Mouse (Mus musculus) forebrain, embryonic 16.5 days (tissue): ENCODE data around the gene Fgfr2. TPM values are rescaled to one million over a fixed set of nuclear protein-coding genes. Genes with fewer than 3 reads are reported as not detected.

Experiments
- ATAC-seq: fragments of 200-750 bp; cut with Nextera tagmentation; 2 replicates; pipeline ENCODE4 v1.8.0; 2017; ENCODE audit warnings: mild to moderate bottlenecking, moderate library complexity
- H3K27ac ChIP-seq: fragments of 300-500 bp; sonication (generic); 2 replicates; pipeline ENCODE4 v1.5.1; 2014; ENCODE audit warnings: low read length, control low read depth
- H3K27me3 ChIP-seq: fragments of 300-500 bp; sonication (generic); replicated peaks from 2 replicates; pipeline ENCODE4 v1.6.1; 2014; ENCODE audit warnings: low read length; ENCODE audit not compliant: control insufficient read depth, insufficient read depth
- H3K36me3 ChIP-seq: fragments of 300-500 bp; sonication (generic); 2 replicates; pipeline ENCODE4 v1.6.1; 2014; ENCODE audit not compliant: control insufficient read depth, insufficient read depth
- H3K4me1 ChIP-seq: fragments of 300-500 bp; sonication (generic); replicated peaks from 2 replicates; pipeline ENCODE4 v1.6.1; 2014; ENCODE audit warnings: low read length; ENCODE audit not compliant: control insufficient read depth, insufficient read depth
- H3K4me2 ChIP-seq: fragments of 300-500 bp; sonication (generic); 2 replicates; pipeline ENCODE4 v1.6.1; 2014; ENCODE audit warnings: mild to moderate bottlenecking, low read length, control low read depth
- H3K4me3 ChIP-seq: fragments of 300-500 bp; sonication (generic); replicated peaks from 2 replicates; pipeline ENCODE4 v1.5.1; 2014; ENCODE audit warnings: mild to moderate bottlenecking, low read length, control low read depth
- H3K9ac ChIP-seq: fragments of 300-500 bp; sonication (generic); replicated peaks from 2 replicates; pipeline ENCODE4 v1.6.1; 2014; ENCODE audit warnings: low read depth, low read length, control low read depth
- H3K9me3 ChIP-seq: fragments of 300-500 bp; sonication (generic); 2 replicates; pipeline ENCODE4 v1.6.1; 2016; ENCODE audit warnings: low read length; ENCODE audit not compliant: control insufficient read depth
- WGBS: fragments of 180-500 bp; shearing (Covaris S2); extraction: QIAGEN DNeasy Blood & Tissue Kit; methylation state at CpG from one replicate; pipeline ENCODE4 v1.1.7; 2014; 5-methylcytosine and 5-hydroxymethylcytosine counted together
- polyA plus RNA-seq: library from polyadenylated mRNA; unstranded; fragments of >200 nt; fragmentation: Nextera tagmentation; extraction: Ambion mirVana; gene quantifications from 2 replicates; pipeline ENCODE4 v1.2.1, GENCODE M21; 2015

Gene Fgfr2
- polyA plus RNA-seq, 1 experiment from 2014 or later = 39.2 TPM

DNA sequence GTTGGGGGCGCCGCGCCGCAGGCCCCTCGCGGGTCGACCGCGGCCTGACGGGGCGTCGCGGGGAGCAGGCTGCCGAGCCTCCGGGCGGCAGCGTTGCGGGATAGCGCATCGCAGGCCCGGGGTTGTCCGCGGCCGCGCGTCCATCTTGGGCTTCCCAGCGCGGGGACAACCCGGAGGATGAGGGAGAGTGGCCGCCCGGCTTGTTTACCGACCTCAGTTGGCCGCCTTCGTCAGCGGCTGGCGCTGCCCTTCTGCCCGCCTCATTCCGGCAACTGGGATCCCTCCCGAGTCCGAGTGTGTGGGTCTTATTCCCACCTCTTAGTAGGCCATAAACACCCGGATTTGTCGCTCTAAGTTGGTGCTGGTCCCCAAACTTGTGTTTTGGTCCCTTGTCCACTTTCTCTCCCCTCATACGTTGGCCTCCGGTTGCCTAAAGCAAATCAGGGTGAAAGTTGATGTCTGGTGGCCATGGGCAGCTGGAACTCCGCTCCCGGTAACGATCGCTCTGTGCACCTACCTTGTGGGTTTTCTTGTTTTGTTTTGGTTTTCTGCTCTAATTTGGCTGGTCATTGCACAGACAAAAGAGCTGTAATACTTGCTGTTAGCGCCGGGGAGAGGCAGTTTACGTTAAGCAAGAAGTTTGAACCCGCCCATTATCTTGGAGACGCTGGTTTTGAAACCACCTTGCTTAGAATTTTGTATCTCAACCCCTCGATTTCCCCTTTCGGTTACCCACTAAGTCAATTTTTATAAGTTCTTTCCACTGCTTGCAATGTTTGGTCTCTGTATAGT is 191.4 kb downstream of the Fgfr2 start:
- peak overlapping the region; percentile 98 for H3K27ac ChIP-seq
- WGBS = under 1% methylated on average over 45 of the region's 55 CpGs
- H3K4me2 ChIP-seq = peak overlapping the region; percentile 75
- no peaks in the 10 kb centered on the region for H3K9me3 ChIP-seq
- no peaks in the 10 kb centered on the region for H3K36me3 ChIP-seq
- H3K4me3 ChIP-seq = peak overlapping the region; percentile 94
- peak overlapping the region; percentile 96 for H3K9ac ChIP-seq
- H3K4me1 ChIP-seq = peaks cover 15% of the 10 kb centered on the region
- peak; percentile 35; the same call in 1 of the 2 replicates for ATAC-seq
- no peaks in the 10 kb centered on the region for H3K27me3 ChIP-seq

DNA sequence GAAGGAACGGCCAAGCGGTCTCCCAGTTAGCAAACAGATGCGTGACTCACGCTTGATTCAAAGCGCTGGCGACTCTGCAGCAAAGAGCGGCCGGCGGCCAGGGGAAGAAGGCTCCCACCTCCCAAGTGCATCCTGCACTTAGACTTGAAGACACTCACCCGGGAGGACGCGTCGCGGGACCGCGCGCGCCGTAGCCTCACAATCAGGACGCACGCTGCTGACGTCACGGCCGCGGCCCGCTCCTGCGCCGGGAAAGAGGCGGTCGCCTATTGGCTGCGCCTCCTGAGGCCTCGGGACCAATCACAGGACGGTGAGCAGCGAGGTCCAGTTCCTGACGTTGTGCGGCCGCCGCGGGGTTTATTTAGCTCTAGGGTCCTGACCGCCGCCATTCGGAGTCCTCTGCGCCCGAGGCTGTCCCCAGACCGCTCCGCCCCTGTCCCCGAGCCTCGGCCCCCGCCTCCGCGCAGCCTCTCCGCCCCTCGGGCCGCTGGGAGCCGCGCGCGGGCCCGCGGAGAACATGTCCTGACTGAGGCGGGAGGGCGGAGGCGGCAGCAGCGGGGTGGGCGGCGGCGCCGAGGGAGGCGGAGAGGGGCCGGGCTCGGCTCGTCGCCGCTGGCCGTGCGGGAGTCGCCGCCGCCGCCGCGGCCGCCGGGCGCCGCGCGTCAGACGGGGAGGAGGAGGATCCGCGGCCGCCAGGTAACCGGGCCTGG is 192.1 kb downstream of the Fgfr2 start, which contains the start of gene Zranb1:
Zranb1 (plus strand) TSS at position 293 of the 710 bp plus-strand sequence.
- Histone ChIP-seq H3K27ac (peak within 1 kb of the TSS; percentile 98), H3K4me1 (peaks cover 15% of the 10 kb centered on the region), H3K36me3 (no peaks in the 10 kb centered on the region), H3K4me3 (peak within 1 kb of the TSS; percentile 94), H3K27me3 (no peaks in the 10 kb centered on the region), H3K4me2 (peak within 1 kb of the TSS; percentile 86), H3K9ac (peak within 1 kb of the TSS; percentile 96), H3K9me3 (no peaks in the 10 kb centered on the region)
- peak; percentile 100 for ATAC-seq
- WGBS = 0% methylated on average over 71 of the region's 93 CpGs

DNA sequence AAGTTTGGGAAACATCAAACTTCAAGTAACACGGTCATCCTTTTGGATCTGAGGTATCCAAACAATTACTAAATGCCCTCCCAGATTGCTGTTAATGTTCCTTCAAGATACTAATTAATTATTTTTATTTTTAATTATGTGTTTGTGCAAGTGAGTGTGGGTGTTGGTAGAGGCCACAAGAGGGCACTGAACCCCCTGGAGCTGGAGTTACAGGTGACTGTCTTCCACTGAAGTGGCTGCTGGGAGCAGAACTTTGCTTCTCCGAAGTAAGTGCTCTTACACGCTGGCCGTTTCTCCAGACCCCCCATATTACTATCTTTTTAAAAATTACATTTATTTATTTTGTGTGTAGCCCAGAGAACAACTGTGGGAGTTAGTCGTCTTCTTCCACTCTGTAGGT is 193.1 kb downstream of the Fgfr2 start:
- Histone ChIP-seq H3K27me3 (no peaks in the 10 kb centered on the region), H3K27ac (no peak overlapping the region), H3K4me3 (peak overlapping the region; percentile 94), H3K4me2 (peak overlapping the region; percentile 86), H3K36me3 (no peaks in the 10 kb centered on the region), H3K9ac (peak overlapping the region; percentile 96; the same call in 1 of the 2 replicates), H3K4me1 (peaks cover 15% of the 10 kb centered on the region), H3K9me3 (no peaks in the 10 kb centered on the region)
- WGBS = 85% methylated on average over 5 of the region's 5 CpGs
- no peak for ATAC-seq

DNA sequence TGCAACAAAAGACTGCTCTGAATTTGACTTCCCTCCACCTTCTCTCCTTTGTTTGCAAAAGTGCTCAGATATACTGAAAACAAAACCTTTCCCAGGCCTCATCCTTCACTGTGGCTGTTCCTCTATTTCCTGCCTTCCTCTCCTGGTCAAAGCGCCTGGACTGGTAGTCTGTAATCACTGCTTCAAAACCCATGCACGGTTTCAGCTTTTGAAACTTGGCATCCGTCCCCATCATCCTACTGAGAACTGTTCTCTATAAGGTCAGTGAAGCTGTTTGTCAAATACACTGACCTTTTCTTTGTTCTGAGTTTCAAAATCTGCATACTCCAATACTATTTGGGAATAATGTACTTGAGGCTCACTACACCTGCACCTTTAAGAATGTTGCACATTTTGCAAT is 195.9 kb downstream of the Fgfr2 start:
- Histone ChIP-seq H3K4me3 (no peak overlapping the region), H3K27ac (no peak overlapping the region), H3K9me3 (no peaks in the 10 kb centered on the region), H3K4me1 (peaks cover 8% of the 10 kb centered on the region), H3K36me3 (no peaks in the 10 kb centered on the region), H3K27me3 (no peaks in the 10 kb centered on the region), H3K4me2 (no peak overlapping the region), H3K9ac (no peak overlapping the region)
- ATAC-seq = no peak
- WGBS = 52% methylated on average over 3 of the region's 3 CpGs

DNA sequence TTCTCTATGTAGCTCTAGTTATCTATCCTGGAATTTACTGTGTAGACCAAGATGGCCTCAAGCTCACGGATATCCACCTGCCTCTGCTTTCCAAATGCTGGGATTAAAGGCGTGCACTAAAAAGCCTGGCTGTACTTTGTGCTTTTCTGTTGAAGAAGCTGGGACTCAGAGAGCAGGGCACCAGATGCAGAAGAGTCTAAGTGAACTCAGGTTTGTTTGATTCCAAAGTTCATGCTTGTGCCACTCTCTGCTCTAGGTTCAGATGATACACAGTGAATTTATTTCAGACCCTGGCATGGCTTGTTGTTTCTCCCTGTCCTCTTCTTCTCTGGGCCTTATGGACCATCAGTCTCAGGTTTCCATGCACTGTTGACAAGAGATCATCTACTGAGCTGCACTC is 197.9 kb downstream of the Fgfr2 start:
- H3K36me3 ChIP-seq = no peaks in the 10 kb centered on the region
- H3K4me3 ChIP-seq = no peak overlapping the region
- 75% methylated on average over 2 of the region's 2 CpGs for WGBS
- no peak overlapping the region for H3K4me2 ChIP-seq
- peaks cover 2% of the 10 kb centered on the region for H3K4me1 ChIP-seq
- H3K27me3 ChIP-seq = no peaks in the 10 kb centered on the region
- no peak overlapping the region for H3K27ac ChIP-seq
- no peak for ATAC-seq
- H3K9me3 ChIP-seq = no peaks in the 10 kb centered on the region
- H3K9ac ChIP-seq = no peak overlapping the region

DNA sequence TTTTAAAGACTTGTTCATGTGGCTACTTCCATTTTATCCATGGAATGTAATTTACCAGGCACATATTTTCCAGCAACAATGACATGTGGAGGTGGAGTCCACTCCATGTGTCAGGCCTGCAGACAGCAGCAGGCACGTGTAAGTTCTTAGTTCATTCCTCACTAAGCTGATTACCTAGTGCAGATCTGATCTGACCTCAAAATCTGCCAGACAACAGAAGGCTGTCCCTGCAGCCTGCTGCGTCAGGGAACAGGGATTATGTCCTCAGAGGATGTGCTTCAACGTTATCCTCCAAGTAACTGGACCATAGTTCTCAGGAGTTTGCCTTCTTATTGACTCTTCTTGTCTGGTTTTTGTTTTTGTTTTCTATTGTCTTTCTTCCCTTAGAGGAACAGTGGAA is 201.2 kb downstream of the Fgfr2 start:
- no peaks in the 10 kb centered on the region for H3K9me3 ChIP-seq
- no peak overlapping the region for H3K4me3 ChIP-seq
- no peaks in the 10 kb centered on the region for H3K27me3 ChIP-seq
- H3K4me2 ChIP-seq = no peak overlapping the region
- no peaks in the 10 kb centered on the region for H3K4me1 ChIP-seq
- no peak for ATAC-seq
- WGBS = 42% methylated on average over 3 of the region's 3 CpGs
- no peak overlapping the region for H3K9ac ChIP-seq
- H3K36me3 ChIP-seq = no peaks in the 10 kb centered on the region
- H3K27ac ChIP-seq = no peak overlapping the region

DNA sequence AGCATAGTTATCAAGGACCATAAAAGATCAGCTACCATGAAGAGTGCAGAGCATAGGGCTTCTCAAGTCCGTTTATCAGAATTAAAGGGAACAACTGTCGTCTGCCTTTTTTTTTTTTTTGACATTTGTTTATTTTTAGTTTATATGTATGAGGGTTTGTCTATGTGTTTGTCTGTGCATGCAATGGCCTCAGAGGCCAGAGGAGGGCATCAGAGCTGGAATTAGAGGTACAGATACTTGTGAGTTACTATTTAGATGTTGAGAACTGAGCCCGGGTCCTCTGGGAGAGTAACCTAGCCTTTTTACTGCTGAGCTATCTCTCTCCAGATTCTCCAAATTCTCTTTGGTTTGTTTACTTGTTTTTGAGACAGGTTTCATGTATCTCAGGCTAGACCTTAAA is 219.4 kb downstream of the Fgfr2 start:
- Histone ChIP-seq H3K4me3 (no peak overlapping the region), H3K9me3 (no peaks in the 10 kb centered on the region), H3K4me1 (no peaks in the 10 kb centered on the region), H3K4me2 (no peak overlapping the region), H3K27ac (no peak overlapping the region), H3K27me3 (no peaks in the 10 kb centered on the region), H3K36me3 (no peaks in the 10 kb centered on the region), H3K9ac (no peak overlapping the region)
- no peak for ATAC-seq
- WGBS = 82% methylated on average over 3 of the region's 3 CpGs

DNA sequence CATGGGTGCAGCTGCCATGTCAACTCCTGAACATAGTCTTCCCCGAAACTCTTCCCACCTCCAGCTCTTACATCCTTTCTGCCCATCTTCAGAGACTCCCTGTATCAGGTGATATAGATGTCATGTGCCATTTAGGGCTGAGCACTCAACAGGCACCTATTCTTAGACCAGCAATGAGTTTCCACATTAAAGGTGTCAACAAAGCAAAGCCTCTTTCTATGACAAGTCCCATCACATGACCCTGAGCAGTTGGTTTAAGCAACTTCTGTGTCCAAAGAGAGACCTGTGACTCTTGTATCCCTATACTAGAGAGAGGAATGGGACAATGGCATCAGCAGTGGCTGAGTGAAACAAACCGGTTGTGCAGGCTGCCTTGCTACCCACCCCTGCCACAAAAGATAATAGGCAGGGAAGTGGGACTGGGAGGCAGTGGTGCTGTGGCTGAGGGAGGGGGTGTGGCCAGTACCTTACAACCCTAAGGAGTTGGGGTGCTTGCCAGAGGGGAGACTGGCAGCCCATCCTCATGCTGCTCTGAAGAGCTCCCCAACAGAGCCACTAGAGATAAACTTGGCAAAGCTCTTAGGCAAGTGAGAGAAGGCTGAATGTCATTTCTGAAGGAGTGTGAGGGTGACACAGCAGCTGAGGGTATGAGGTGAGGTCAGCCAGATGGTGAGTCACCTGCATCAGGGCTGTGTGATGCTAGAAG is 222.2 kb downstream of the Fgfr2 start:
- Histone ChIP-seq H3K36me3 (no peaks in the 10 kb centered on the region), H3K27me3 (no peaks in the 10 kb centered on the region), H3K4me1 (no peaks in the 10 kb centered on the region), H3K4me2 (no peak overlapping the region), H3K4me3 (no peak overlapping the region), H3K9me3 (peaks cover 3% of the 10 kb centered on the region; the same call in 1 of the 2 replicates), H3K9ac (no peak overlapping the region), H3K27ac (no peak overlapping the region)
- 52% methylated on average over 2 of the region's 2 CpGs for WGBS
- no peak for ATAC-seq

DNA sequence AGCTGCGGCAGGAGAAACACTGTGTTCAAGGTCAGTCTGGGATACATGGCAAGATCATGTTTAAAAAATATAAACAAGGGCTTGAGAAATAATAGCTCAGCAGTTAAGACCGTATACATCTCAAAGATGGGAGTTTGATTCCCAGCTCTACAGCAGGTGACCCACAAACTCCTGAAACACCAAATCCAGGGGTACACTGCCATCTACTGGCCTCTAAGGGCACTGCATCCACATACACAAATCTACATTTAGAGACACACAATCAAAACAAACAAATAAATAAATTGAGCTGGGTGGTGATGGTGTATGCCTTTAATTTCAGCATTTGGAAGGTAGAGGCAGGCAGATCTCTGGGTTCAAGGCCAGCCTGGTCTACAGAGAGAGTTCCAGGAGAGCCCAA is 224.9 kb downstream of the Fgfr2 start:
- Histone ChIP-seq H3K4me2 (no peak overlapping the region), H3K4me3 (no peak overlapping the region), H3K9ac (no peak overlapping the region), H3K9me3 (peaks cover 3% of the 10 kb centered on the region; the same call in 1 of the 2 replicates), H3K36me3 (no peaks in the 10 kb centered on the region), H3K27ac (no peak overlapping the region), H3K4me1 (0 out of 2 replicates have a peak, but pooled peaks cover 3% of the 10 kb centered on the region), H3K27me3 (no peaks in the 10 kb centered on the region)
- WGBS = 96% methylated on average over 2 of the region's 2 CpGs
- ATAC-seq = no peak
